Mouse (Mus musculus): ENCODE data around the gene Bpifb9b. TPM values are rescaled to one million over a fixed set of nuclear protein-coding genes. Genes with fewer than 3 reads are reported as not detected.

Bpifb9b gene
- not detected in 2 replicates for polyA plus RNA-seq (2012; rRNA removed)

DNA sequence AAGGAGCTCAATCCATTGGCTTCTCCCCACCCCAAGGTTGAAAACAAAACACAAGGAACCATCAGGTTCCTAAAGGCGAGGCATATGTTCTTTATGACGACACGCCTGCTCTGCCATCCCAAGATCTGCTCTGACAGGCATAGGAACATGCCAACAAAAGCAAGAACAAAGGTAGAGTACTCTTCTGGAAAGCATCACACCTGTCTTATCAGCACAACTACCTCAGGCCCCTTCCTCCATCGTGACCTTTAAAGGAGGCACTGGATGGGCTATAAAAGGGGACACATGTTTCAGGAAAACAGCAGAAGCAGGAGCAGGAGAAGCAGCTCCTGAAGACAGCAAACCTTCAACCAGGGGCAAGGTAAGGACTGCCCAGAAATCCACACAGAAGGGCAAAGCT lies at the start of gene Bpifb9b:
TSS of gene Bpifb9b (plus strand) at position 301 of the 400 bp plus-strand sequence.

GRCm38 (mm10) chr2:154257554-154257953 lies 49.5 kb upstream of the Bpifb9b start, which contains the start of gene Bpifb9a:
TSS of gene Bpifb9a (plus strand) at chr2:154257854.

Other genes with a start within 250 kb of the Bpifb9b start
- gene Bpifa3, start 176.9 kb upstream of the Bpifb9b start, polyA plus RNA-seq (2012; rRNA removed), result 0.29 TPM in 1 of 2 replicates, not detected in the other
- gene Bpifa1, start 164.3 kb upstream of the Bpifb9b start, polyA plus RNA-seq (2012; rRNA removed), result not detected in 2 replicates
- gene Bpifa5, start 144.6 kb upstream of the Bpifb9b start, polyA plus RNA-seq (2012; rRNA removed), result not detected in 2 replicates
- gene Bpifb1, start 116.4 kb upstream of the Bpifb9b start, polyA plus RNA-seq (2012; rRNA removed), result 1.7 and 2.1 TPM in 2 replicates
- gene Bpifb5, start 83.5 kb upstream of the Bpifb9b start, polyA plus RNA-seq (2012; rRNA removed), result 40.4 and 54.7 TPM in 2 replicates
- gene Bpifb9a, start 49.4 kb upstream of the Bpifb9b start, polyA plus RNA-seq (2012; rRNA removed), result not detected in 2 replicates
- 9.0 and 12.3 TPM in 2 replicates for gene Cdk5rap1, start 65.8 kb downstream of the Bpifb9b start, polyA plus RNA-seq (2012; rRNA removed)
- gene Snta1, start 100.9 kb downstream of the Bpifb9b start, polyA plus RNA-seq (2012; rRNA removed), result 33.9 and 42.2 TPM in 2 replicates
- gene Cbfa2t2, start 129.3 kb downstream of the Bpifb9b start, polyA plus RNA-seq (2012; rRNA removed), result 18.4 and 20.1 TPM in 2 replicates
- gene 1700003F12Rik, start 239.9 kb downstream of the Bpifb9b start, polyA plus RNA-seq (2012; rRNA removed), result 0.26 and 0.47 TPM in 2 replicates
- gene Actl10, start 244.5 kb downstream of the Bpifb9b start, polyA plus RNA-seq (2012; rRNA removed), result 0.10 TPM in 1 of 2 replicates, not detected in the other